Mouse (Mus musculus): ENCODE data around the gene Psma6.

DNA sequence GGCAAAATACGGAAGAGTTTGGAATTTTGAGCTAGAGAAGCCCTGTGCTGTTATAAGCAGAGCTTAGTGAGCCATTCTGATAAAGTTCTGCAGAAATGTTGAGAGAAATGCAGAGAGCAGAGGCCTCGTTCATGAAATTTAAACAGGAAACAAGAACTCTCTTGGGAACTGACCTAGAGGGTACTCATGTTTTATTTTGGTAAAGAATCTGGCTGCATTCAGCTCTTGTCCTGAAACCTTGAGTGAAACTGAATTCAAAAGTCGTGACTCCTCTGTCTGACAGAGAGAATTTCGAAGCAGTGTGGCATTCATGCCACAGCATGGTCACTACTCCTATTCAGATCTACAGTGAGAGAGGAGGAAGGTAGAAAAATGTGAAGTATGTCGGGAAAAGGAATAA is 68.8 kb downstream of the Psma6 start:
- TF ChIP-seq CTCF (IDR thresholded peaks at IDR 0.05; ENCODE audit: extremely low read depth, insufficient read depth, insufficient read length, insufficient replicate concordance) = no peak
- TF ChIP-seq POLR2A (IDR thresholded peaks at IDR 0.05; ENCODE audit: low read depth, low read length) = no peak

Data from spleen, adult 2 months (tissue).